Mouse (Mus musculus) frontal cortex, adult 2 months (tissue): ENCODE results near the gene Cip2a. TPM values are rescaled to one million over a fixed set of nuclear protein-coding genes. Genes with fewer than 3 reads are reported as not detected.

Source experiments
- DNase-seq, 2 experiments: peaks; one replicate each; pipeline ENCODE4 v3.0.0; 2022; ENCODE audit warnings: low spot score in 1 of 2; ENCODE audit errors: extremely low spot score in 1 of 2
- polyA plus RNA-seq: library from polyadenylated mRNA; depleted of rRNA; stranded (reverse); fragments of >200 nt; gene quantifications from 2 replicates; pipeline ENCODE4 v1.2.3, GENCODE M21; 2012; rRNA removed

The Cip2a gene
- polyA plus RNA-seq = 2.5 and 2.7 TPM in 2 replicates

DNA sequence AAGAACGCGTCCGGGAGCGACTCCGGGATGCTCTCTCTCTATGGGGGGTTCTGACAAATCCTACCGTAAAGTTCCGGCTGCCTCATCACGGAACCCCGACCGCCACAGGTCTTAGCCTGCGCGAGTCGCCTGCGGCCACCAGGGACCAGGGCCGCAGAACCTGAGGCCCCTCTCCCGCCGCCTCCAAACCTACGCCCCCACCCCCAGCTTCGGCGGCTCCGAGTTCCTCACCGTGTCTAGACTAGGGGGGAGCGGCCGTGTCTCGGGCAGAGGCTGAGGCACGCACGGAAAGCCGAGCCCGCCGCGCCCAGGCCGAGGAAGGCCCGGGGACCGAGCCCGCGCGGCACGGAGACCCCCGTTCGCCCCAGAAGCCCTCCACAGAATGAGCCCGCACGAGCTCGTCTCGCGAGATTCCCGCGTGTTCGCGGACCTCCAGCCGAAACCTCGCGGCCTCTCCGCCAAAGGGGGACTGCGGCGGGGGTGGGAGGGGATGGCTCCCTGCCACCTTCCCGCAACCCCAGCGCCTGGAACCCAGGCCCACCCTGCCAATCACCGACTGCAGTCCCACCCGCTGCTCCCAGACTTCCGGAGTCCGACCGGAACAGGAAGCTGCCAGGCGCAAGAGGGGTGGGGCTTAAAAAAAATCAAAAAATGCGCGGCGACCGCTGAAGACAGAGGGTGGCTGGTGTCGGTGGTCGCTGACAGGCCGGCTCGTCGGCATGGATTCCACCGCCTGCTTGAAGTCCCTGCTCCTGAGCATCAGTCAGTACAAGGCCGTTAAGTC is at the start of gene Cip2a, which contains the start of gene Dzip3:
Cip2a (plus strand) TSS at position 627 of the 784 bp plus-strand sequence.
Dzip3 (minus strand) TSS at position 607 of the 784 bp plus-strand sequence.
- DNase-seq = peak; percentile 85 to 90

DNA sequence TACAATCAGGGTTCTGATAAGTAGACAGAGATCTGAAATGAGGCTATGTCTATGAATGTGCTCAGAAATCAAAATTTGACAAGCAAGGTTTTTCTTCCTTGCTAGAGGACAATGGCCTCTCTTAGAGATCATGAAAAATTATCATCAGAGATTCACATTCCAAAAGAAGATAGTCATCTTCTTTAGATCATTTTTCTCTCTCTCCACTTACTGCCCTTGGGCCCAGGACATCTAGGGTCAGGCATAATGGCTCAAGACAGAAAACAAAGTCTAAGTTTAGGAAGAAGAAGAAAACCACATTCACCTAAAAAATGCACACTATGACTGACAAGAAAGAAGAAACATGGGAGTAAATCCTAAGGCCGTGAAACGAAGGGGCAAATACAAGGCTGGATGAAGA is 21.0 kb upstream of the Cip2a start:
- no peak for DNase-seq

GRCm38 (mm10) chr16:48973548-48973947 is 20.4 kb upstream of the Cip2a start:
- no peak for DNase-seq

DNA sequence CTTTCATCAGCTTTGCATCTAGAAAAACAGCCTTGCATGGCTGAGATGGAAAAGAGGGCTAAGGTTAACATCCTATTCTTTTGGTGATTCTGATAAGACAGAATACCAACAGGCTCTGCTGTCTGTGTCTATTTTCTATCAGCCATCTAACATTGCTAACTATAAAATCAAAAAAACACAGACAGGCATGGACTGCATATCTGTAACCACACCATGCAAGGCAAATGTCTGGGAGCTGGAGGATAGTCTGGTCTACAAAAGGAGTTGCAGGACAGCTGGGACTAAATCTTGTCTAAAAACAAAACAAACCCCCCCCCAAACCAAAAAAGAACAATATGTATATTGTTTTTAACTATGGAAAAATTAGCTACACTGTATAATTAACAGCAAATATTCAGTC is 14.0 kb upstream of the Cip2a start:
- no peak for DNase-seq

GRCm38 (mm10) chr16:48985034-48985627 is 8.9 kb upstream of the Cip2a start:
- DNase-seq = no peak

DNA sequence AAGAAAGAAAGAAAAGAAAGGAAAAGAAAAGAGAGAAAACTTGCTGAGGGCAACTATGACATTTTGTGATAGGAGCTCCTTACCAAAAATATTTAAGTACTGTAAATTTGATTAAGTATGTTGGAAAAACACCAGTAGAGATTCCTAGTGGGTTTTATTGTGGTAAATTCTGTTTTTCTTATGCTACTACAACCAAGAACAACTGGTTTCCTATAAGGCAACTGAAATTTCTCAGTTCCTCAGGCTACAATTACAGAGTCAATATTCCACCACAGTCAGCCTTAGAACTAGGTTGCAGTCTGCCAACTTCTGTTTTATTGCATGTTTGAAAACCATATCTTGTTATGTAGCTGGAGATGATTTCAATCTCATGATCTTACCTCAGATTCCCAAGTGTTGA is 4.3 kb upstream of the Cip2a start:
- DNase-seq = no peak

DNA sequence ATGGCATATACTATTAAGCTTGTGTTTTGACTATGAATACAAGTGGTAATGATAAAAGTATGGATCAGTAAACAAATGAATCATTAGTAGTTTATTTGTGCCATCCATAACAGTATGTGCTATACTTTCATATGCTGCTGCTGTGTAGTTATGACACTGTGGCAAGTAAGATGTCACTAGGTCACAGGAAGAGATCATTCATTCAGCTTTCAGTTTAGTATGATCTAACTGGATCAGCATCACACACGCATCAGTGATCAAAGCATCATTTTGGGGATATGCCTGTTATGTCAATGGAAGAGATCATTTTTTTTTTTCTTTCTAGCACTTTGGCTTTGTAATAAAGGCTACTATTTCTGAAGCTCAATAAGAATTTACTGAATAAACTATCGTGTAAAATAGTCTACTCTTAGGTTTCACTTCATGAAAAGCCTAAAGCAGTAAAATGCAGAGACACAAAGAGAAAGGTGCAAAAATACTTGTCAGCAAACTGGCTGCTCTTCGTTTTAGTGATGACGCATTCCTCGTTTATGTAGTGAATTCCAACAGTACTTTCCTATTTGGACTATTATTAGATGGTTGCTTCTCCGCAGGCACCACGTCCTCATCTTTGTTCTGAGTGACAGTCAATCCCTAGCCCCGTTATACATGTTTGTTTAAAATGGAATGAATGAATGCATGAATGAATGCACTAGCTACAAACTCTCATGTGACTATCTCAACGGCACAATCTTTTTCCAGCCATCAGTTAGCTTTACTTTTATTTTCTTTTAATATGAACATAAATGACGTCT is 1.4 kb upstream of the Cip2a start:
- peak in 1 of 2 experiments; percentile 40 for DNase-seq

GRCm38 (mm10) chr16:48993231-48993558 is 790 bp upstream of the Cip2a start:
- DNase-seq = no peak

DNA sequence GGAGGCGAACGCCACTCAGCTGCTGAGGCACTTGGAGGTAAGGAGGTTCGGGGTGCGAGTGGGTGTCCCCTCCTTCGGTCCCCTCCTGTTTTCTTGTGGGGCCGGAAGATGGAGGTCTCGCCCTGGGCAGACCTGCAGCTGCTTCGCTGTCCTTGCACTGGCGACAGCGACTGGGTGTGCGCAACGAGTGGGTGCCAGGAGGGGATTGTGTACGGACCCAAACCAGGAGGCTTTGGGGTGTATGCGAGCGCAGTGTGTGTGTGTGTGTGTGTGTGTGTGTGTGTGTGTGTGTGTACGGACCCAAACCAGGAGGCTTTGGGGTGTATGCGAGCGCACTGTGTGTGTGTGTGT is 333 bp downstream of the Cip2a start:
- no peak for DNase-seq

DNA sequence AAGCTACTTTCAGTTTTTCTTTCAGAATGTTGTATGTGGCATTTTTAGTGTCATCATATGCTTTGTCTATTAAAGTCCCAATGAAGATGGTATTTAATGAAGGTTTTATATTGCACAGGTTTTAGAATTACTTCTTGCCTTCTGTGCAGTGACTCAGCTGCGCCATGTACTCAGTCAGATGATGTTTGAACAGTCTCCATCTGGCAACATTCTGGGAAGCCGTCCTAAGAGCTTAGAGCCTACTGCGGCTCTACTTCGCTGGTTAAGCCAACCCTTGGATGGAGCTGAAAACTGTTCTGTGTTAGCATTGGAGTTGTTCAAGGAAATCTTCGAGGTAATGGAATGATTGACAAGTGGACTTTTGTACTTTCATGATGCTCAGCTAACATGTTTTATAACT is 10.2 kb downstream of the Cip2a start:
- DNase-seq = peak in 1 of 2 experiments; percentile 37

DNA sequence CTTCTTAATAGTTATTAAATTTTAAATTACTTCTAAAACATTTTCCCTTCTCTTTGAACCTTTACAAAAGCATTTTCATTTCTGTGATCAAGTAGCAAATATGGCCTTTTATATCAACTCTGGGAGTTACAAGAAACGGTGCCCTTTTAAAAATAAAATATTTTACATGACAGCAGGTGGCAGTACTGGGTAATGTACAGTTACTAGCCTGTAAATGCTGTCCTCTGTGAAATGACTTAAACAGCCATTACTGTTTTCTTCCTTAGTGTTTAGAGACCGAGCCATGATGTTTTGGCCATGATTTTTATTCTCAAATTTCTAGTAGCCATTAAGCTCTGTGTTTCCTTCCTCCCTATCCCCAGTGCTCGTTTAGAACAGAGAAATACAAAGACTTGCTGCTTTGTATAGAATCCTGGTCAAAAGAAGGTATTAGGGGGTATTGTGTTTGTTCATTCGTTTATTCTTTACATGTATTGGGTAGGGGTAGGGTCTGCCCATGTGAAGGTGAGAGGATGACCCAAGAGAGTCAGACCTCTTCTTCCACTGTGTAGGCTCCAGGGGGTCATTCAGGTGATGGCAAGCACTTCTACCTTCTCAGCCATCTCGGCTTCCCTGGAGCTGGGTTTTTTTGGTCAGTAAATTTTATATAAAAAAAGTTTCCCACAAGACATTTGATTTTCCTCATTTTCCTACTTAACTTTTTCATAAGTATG is 22.8 kb downstream of the Cip2a start:
- peak in 1 of 2 experiments; percentile 81 for DNase-seq

DNA sequence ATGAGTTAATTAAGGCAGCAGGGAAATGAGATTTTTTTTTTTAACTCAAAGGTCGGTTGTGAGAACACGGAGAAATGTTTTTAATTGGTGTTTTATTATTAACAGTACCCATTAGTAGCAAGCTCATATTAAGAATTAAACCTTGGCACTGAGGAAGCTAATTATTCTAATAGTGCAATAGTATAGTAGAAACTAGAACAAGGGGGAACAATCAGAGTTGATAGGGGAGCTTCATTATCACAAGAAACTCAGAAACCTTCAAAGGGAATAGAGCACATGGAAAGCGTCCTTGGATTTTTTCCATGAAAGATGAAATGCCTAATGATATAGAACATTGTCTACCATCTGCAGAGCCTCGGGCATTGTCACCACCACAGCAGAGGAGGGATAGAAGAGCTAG is 41.9 kb downstream of the Cip2a start:
- no peak for DNase-seq

- DNase-seq = peak in 1 of 2 experiments; percentile 45
These were observed 43.8 kb downstream of the Cip2a start for GRCm38 (mm10) chr16:49037771-49038170.

DNA sequence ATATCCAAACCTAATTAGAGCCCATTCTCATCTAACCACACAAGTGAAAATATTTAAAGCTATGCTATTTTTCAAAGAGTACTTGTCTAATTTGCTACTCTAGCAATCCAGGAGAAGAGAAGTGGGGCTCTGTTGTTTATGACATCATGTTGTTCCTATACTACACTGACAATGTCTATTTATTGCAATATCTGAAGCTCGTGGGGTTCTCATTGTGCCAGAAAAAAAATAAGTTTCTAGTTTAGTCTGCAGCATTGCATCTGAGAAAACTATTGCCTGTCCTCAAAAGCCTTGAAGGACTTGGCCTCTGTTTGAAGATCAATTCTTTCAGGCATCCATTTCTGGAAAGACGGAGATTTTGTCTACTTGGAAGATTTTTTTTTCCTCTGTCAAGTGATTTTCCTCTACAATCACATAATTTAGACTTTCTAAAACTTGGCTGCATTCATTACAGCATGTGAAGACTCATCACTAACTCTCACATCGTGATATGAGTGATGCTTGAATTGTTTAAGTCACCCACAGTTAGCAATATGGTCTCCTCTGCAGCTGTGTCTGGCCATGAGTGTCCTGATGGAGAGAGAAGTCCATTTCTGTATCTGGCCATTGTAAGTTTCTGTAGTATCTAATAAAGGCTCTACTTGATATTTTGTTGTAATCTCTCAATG is 46.7 kb downstream of the Cip2a start:
- DNase-seq = no peak

DNA sequence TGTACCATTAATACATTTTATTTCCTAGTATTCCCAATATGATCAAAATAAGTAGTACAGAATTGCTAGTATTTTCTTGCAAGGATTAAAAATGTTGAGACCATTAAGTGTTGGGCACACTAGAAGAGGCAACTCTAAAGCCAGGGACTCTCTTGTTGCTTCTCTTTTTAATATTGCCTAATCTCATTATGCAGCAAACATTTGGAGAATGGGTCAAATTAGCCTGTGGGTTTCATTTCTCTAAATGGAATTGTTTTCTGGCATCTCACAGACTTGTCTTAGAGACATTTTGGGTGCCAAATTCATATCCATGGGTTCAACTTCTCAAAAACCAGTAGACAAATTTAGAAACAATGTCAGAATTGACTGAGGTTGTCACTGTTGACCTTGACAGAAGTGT is 55.2 kb downstream of the Cip2a start:
- no peak for DNase-seq

- no peak for DNase-seq
These were observed 63.2 kb downstream of the Cip2a start, which contains the start of gene Myh15 for GRCm38 (mm10) chr16:49057186-49057585. Myh15 (plus strand) TSS chr16:49057486.
